8 mouse cellular contexts compared by ENCODE assay signal in genomic region chr19:53892061-53892460, GRCm38 (mm10). TPM values are rescaled to one million over a fixed set of nuclear protein-coding genes. Genes with fewer than 3 reads are reported as not detected.
A peak's percentile ranks its signal among the peaks of the same experiment; 100 is the strongest.
DNase-seq lines count a peak whose midpoint lies in the region; ATAC-seq and TF ChIP-seq lines count a peak whose summit lies in the region.

Pdcd4 (plus strand) TSS chr19:53892231.

- H3K9ac ChIP-seq in kidney, embryonic 15.5 days = no peak within 1 kb of the TSS
- H3K9ac ChIP-seq in hindbrain, embryonic 14.5 days = no peak within 1 kb of the TSS
- no peak within 1 kb of the TSS for H3K9ac ChIP-seq in neural tube, embryonic 14.5 days (replicated peaks; ENCODE audit: low read depth, low read length)

- 50% methylated on average over 3 of the region's 3 CpGs for WGBS in kidney, embryonic 15.5 days
- WGBS in hindbrain, embryonic 14.5 days = 61% methylated on average over 3 of the region's 3 CpGs
- WGBS in neural tube, embryonic 14.5 days = 58% methylated on average over 3 of the region's 3 CpGs

- no peak within 1 kb of the TSS for H3K4me2 ChIP-seq in kidney, embryonic 15.5 days
- H3K4me2 ChIP-seq in hindbrain, embryonic 14.5 days (replicated peaks) = no peak within 1 kb of the TSS
- H3K4me2 ChIP-seq in neural tube, embryonic 14.5 days (ENCODE audit: low read depth, low read length) = no peak within 1 kb of the TSS

- no peaks in the 10 kb centered on the region for H3K27me3 ChIP-seq in kidney, embryonic 15.5 days
- H3K27me3 ChIP-seq in hindbrain, embryonic 14.5 days (ENCODE audit: control insufficient read depth, insufficient read depth, low read length) = no peaks in the 10 kb centered on the region
- H3K27me3 ChIP-seq in neural tube, embryonic 14.5 days (ENCODE audit: control insufficient read depth, insufficient read depth, low read length) = no peaks in the 10 kb centered on the region

- H3K27ac ChIP-seq in kidney, embryonic 15.5 days = peak within 1 kb of the TSS; percentile 90
- H3K27ac ChIP-seq in gastrocnemius, adult 2 months = peak within 1 kb of the TSS; percentile 81
- no peak within 1 kb of the TSS for H3K27ac ChIP-seq in hindbrain, embryonic 14.5 days
- H3K27ac ChIP-seq in neural tube, embryonic 14.5 days (ENCODE audit: low read depth, low read length) = no peak within 1 kb of the TSS

- ATAC-seq in kidney, embryonic 15.5 days (replicated peaks; ENCODE audit: low FRiP score) = peak; percentile 65; the same call in 1 of the 2 replicates
- ATAC-seq in hindbrain, embryonic 14.5 days (ENCODE audit: low FRiP score) = no peak
- ATAC-seq in neural tube, embryonic 14.5 days (ENCODE audit: low read depth) = no peak

- no peaks in the 10 kb centered on the region for H3K36me3 ChIP-seq in kidney, embryonic 15.5 days
- no peaks in the 10 kb centered on the region for H3K36me3 ChIP-seq in hindbrain, embryonic 14.5 days (replicated peaks; ENCODE audit: control insufficient read depth, insufficient read depth)
- no peaks in the 10 kb centered on the region for H3K36me3 ChIP-seq in neural tube, embryonic 14.5 days (ENCODE audit: control insufficient read depth, insufficient read depth, low read length)

- peaks cover 33% of the 10 kb centered on the region for H3K4me1 ChIP-seq in kidney, embryonic 15.5 days
- 0 out of 2 replicates have a peak, but pooled peaks cover 3% of the 10 kb centered on the region for H3K4me1 ChIP-seq in hindbrain, embryonic 14.5 days (replicated peaks; ENCODE audit: control insufficient read depth, insufficient read depth, low read length)
- H3K4me1 ChIP-seq in neural tube, embryonic 14.5 days (ENCODE audit: control insufficient read depth, insufficient read depth, low read length) = no peaks in the 10 kb centered on the region

- TF ChIP-seq CTCF in gastrocnemius, adult 2 months (IDR thresholded peaks at IDR 0.05) = no peak

- no peak for DNase-seq in kidney, adult 18-20 months
- DNase-seq in adrenal gland, postnatal 14 days = no peak
- DNase-seq in gastrocnemius, adult 2 months = peak; percentile 41
- no peak for DNase-seq in hindbrain, embryonic 14.5 days (ENCODE audit: low spot score)
- DNase-seq in liver = peak; percentile 46
- no peak for DNase-seq in right cerebral cortex, adult 2 months (ENCODE audit: low spot score in 2 of 2)

- H3K9me3 ChIP-seq in kidney, embryonic 15.5 days (replicated peaks) = no peaks in the 10 kb centered on the region
- no peaks in the 10 kb centered on the region for H3K9me3 ChIP-seq in hindbrain, embryonic 14.5 days (ENCODE audit: control insufficient read depth, low read length)
- no peaks in the 10 kb centered on the region for H3K9me3 ChIP-seq in neural tube, embryonic 14.5 days (ENCODE audit: control insufficient read depth, low read length)

- intact Hi-C loops in gastrocnemius, adult 2 months (cut with DNase I) = no loop called here

- no peak within 1 kb of the TSS for H3K4me3 ChIP-seq in kidney, embryonic 15.5 days (replicated peaks)
- H3K4me3 ChIP-seq in gastrocnemius, adult 2 months = no peak within 1 kb of the TSS
- H3K4me3 ChIP-seq in hindbrain, embryonic 14.5 days (replicated peaks; ENCODE audit: low read length) = no peak within 1 kb of the TSS
- no peak within 1 kb of the TSS for H3K4me3 ChIP-seq in neural tube, embryonic 14.5 days (ENCODE audit: low read depth, low read length)

RNA-seq across cellular contexts. Expression of gene Pdcd4, which starts in this region (rescaled TPM):
- 122 and 124 TPM in 2 replicates for polyA plus RNA-seq in kidney, embryonic 15.5 days (2015; fragmentation: Nextera tagmentation; extraction: Ambion mirVana)
- 109 and 110 TPM in 2 replicates for total RNA-seq in adrenal gland, postnatal 14 days (2021)
- total RNA-seq in gastrocnemius, adult 2 months (2021) = 10 to 100 TPM; 14.8 to 16.8 TPM
- 51.8 and 58.0 TPM in 2 replicates for polyA plus RNA-seq in hindbrain, embryonic 14.5 days (2014; fragmentation: Nextera tagmentation; extraction: Ambion mirVana)
- 63.2 and 69.1 TPM in 2 replicates for polyA plus RNA-seq in neural tube, embryonic 14.5 days (2014; fragmentation: Nextera tagmentation; extraction: Ambion mirVana)

Comparison
In these comparisons a context has a peak if more than half of its experiments do, and no peak if none do; other contexts are left out.
1. H3K27ac ChIP-seq: peak in kidney, embryonic 15.5 days (single experiment) and gastrocnemius, adult 2 months (single experiment); none in hindbrain, embryonic 14.5 days (single experiment) and neural tube, embryonic 14.5 days (single experiment).
2. DNase-seq: peak in gastrocnemius, adult 2 months (single experiment) and liver (single experiment); none in kidney, adult 18-20 months (single experiment), adrenal gland, postnatal 14 days (single experiment), hindbrain, embryonic 14.5 days (single experiment) and right cerebral cortex, adult 2 months (0 of 2).